Mouse (Mus musculus) lung, embryonic 14.5 days (tissue): ENCODE measurements around the gene Olfr1454. TPM values are rescaled to one million over a fixed set of nuclear protein-coding genes. Genes with fewer than 3 reads are reported as not detected.

ENCODE experiments used
- ATAC-seq: fragments of 200-750 bp; cut with Nextera tagmentation; 2 replicates; pipeline ENCODE4 v1.8.0; 2017; ENCODE audit warnings: mild to moderate bottlenecking, moderate TSS enrichment, moderate library complexity; ENCODE audit not compliant: insufficient read depth
- DNase-seq: peaks from one replicate; pipeline ENCODE4 v3.0.0-alpha.2; 2015
- H3K27ac ChIP-seq: fragments of 300-500 bp; sonication (generic); 2 replicates; pipeline ENCODE4 v1.5.1; 2014; ENCODE audit warnings: low read depth, mild to moderate bottlenecking, moderate library complexity
- H3K27me3 ChIP-seq: fragments of 300-500 bp; sonication (generic); 2 replicates; pipeline ENCODE4 v1.6.1; 2014; ENCODE audit warnings: low read length, control low read depth; ENCODE audit not compliant: insufficient read depth
- H3K36me3 ChIP-seq: fragments of 300-500 bp; sonication (generic); 2 replicates; pipeline ENCODE4 v1.6.1; 2014; ENCODE audit warnings: control low read depth; ENCODE audit not compliant: insufficient read depth
- H3K4me1 ChIP-seq: fragments of 300-500 bp; sonication (generic); 2 replicates; pipeline ENCODE4 v1.6.1; 2014; ENCODE audit warnings: antibody characterized with exemption, control low read depth; ENCODE audit not compliant: insufficient read depth
- H3K4me2 ChIP-seq: fragments of 300-500 bp; sonication (generic); 2 replicates; pipeline ENCODE4 v1.6.1; 2014; ENCODE audit warnings: mild to moderate bottlenecking
- H3K4me3 ChIP-seq: fragments of 300-500 bp; sonication (generic); 2 replicates; pipeline ENCODE4 v1.5.1; 2014; ENCODE audit warnings: low read depth, low read length
- H3K9ac ChIP-seq: fragments of 300-500 bp; sonication (generic); 2 replicates; pipeline ENCODE4 v1.6.1; 2014
- H3K9me3 ChIP-seq: fragments of 300-500 bp; sonication (generic); 2 replicates; pipeline ENCODE4 v1.6.1; 2016; ENCODE audit warnings: low read depth, low read length, control low read depth
- CTCF ChIP-seq: IDR thresholded peaks from 2 replicates; pipeline ENCODE4 v1.5.1; 2016; ENCODE audit warnings: antibody characterized with exemption, low read depth
- WGBS: fragments of 180-500 bp; shearing (Covaris S2); extraction: QIAGEN DNeasy Blood & Tissue Kit; methylation state at CpG from one replicate; pipeline ENCODE4 v1.1.7; 2014; 5-methylcytosine and 5-hydroxymethylcytosine counted together
- polyA plus RNA-seq: library from polyadenylated mRNA; unstranded; fragments of >200 nt; fragmentation: Nextera tagmentation; extraction: Ambion mirVana; gene quantifications from 2 replicates; pipeline ENCODE4 v1.2.1, GENCODE M21; 2014

Olfr1454 gene
- polyA plus RNA-seq, result not detected in 2 replicates

DNA sequence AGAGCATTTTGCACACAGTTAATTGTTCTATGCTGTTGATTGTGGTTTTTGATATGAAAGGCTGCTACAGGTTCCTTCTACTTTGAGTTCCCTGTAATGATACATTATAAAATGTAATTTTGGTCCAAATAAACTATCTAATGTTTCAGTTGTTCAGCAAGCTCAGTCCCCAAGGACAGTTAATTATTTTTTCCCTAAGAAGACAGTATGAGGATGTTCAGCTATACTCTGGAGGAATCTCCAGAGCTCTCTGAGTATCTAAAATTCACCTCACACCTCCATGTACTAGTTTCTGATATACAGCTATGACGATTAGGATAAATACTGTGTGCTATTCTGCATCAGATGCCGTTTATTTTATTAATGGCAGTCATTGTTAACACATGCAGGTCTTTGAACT lies at the start of gene Olfr1454:
TSS of gene Olfr1454 (plus strand) at position 301 of the 400 bp plus-strand sequence.
- DNase-seq (no peak), ATAC-seq (no peak)
- H3K27ac ChIP-seq, result no peak within 1 kb of the TSS
- H3K36me3 ChIP-seq, result no peaks in the 10 kb centered on the region
- peaks cover 3% of the 10 kb centered on the region; the same call in 1 of the 2 replicates for H3K9me3 ChIP-seq
- 46% methylated on average over 2 of the region's 2 CpGs for WGBS
- no peak within 1 kb of the TSS for H3K4me2 ChIP-seq
- H3K27me3 ChIP-seq, result no peaks in the 10 kb centered on the region
- no peak within 1 kb of the TSS for H3K9ac ChIP-seq
- H3K4me1 ChIP-seq, result no peaks in the 10 kb centered on the region
- TF ChIP-seq CTCF, result no peak
- H3K4me3 ChIP-seq, result no peak within 1 kb of the TSS

DNA sequence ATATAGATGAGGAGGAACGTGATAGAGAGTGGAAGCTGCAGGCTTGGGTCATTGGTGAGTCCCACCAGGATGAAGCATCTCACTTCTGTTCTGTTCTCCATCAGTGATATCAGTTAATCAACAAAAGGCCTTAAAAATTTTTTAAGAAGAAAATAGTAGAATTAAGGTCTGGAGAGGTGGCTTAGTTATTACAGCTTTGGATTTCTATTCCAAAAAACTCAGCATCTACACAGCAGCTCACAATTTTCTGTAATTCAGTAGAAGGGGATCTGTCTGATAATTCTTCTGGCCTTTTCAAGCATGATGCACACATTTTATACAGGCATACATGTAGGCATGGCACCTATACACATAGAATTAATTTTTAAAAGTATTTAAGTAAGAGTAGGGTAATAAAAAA lies 32.2 kb upstream of the Olfr1454 start, which contains the start of gene Olfr1453:
TSS of gene Olfr1453 (minus strand) at position 101 of the 400 bp plus-strand sequence.
- Histone ChIP-seq H3K4me3 (no peak within 1 kb of the TSS), H3K4me2 (no peak within 1 kb of the TSS), H3K4me1 (no peaks in the 10 kb centered on the region), H3K9ac (no peak within 1 kb of the TSS), H3K27me3 (no peaks in the 10 kb centered on the region), H3K9me3 (no peaks in the 10 kb centered on the region), H3K36me3 (no peaks in the 10 kb centered on the region), H3K27ac (no peak within 1 kb of the TSS)
- DNase-seq (no peak), ATAC-seq (no peak)
- no peak for TF ChIP-seq CTCF
- 37% methylated on average over 1 of the region's 1 CpGs for WGBS

GRCm38 (mm10) chr19:13093908-13094307 lies 33.5 kb downstream of the Olfr1454 start:
- H3K9ac ChIP-seq, result no peak overlapping the region
- H3K36me3 ChIP-seq, result no peaks in the 10 kb centered on the region
- H3K4me1 ChIP-seq, result no peaks in the 10 kb centered on the region
- no peak for DNase-seq
- no peaks in the 10 kb centered on the region for H3K9me3 ChIP-seq
- ATAC-seq, result no peak
- H3K27me3 ChIP-seq, result no peaks in the 10 kb centered on the region
- no peak overlapping the region for H3K4me3 ChIP-seq
- no peak overlapping the region for H3K4me2 ChIP-seq
- H3K27ac ChIP-seq, result no peak overlapping the region
- no peak for TF ChIP-seq CTCF
- 85% methylated on average over 1 of the region's 1 CpGs for WGBS

DNA sequence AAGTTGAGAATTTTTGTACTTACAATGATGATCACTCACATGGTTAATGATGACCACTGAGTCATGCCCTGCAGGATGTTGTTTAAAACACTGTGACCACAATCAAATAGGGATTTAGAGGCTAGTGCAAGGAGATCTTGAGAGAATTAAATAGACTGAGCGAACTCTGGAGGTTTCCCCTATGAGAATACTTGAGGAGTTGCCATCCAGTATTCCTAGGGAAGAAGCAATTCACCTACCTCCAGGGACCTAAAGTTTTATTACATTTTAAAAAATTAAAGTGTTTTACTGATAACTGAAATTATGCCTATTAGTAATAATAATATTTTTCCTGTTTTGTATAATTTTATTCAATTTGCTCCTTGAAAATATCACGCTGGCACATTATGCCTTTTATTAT lies 37.4 kb downstream of the Olfr1454 start, which contains the start of gene Olfr1457:
TSS of gene Olfr1457 (minus strand) at position 101 of the 400 bp plus-strand sequence.
- Histone ChIP-seq H3K4me1 (no peaks in the 10 kb centered on the region), H3K9me3 (no peaks in the 10 kb centered on the region), H3K36me3 (no peaks in the 10 kb centered on the region), H3K27me3 (no peaks in the 10 kb centered on the region), H3K9ac (no peak within 1 kb of the TSS), H3K4me3 (no peak within 1 kb of the TSS), H3K27ac (no peak within 1 kb of the TSS), H3K4me2 (no peak within 1 kb of the TSS)
- no peak for ATAC-seq
- no peak for TF ChIP-seq CTCF
- no peak for DNase-seq
- 64% methylated on average over 2 of the region's 2 CpGs for WGBS

GRCm38 (mm10) chr19:13106675-13107074 lies 46.3 kb downstream of the Olfr1454 start, which contains the start of gene Olfr1458:
Gene Olfr1458 (minus strand): TSS chr19:13106775.
- TF ChIP-seq CTCF, result no peak
- 77% methylated on average over 3 of the region's 3 CpGs for WGBS
- H3K4me1 ChIP-seq, result no peaks in the 10 kb centered on the region
- no peak for ATAC-seq
- no peak within 1 kb of the TSS for H3K4me3 ChIP-seq
- H3K9ac ChIP-seq, result no peak within 1 kb of the TSS
- no peaks in the 10 kb centered on the region for H3K36me3 ChIP-seq
- no peaks in the 10 kb centered on the region for H3K9me3 ChIP-seq
- no peaks in the 10 kb centered on the region for H3K27me3 ChIP-seq
- H3K4me2 ChIP-seq, result no peak within 1 kb of the TSS
- H3K27ac ChIP-seq, result no peak within 1 kb of the TSS
- DNase-seq, result no peak

Other genes with a start within 250 kb of the Olfr1454 start
- gene Gm5244, start 213.9 kb upstream of the Olfr1454 start, polyA plus RNA-seq, result not detected in 2 replicates
- gene Olfr1444, start 203.3 kb upstream of the Olfr1454 start, polyA plus RNA-seq, result not detected in 2 replicates
- not detected in 2 replicates for gene Olfr1445, start 176.8 kb upstream of the Olfr1454 start, polyA plus RNA-seq
- gene Olfr1446, start 167.1 kb upstream of the Olfr1454 start, polyA plus RNA-seq, result not detected in 2 replicates
- gene Olfr1447, start 156.9 kb upstream of the Olfr1454 start, polyA plus RNA-seq, result not detected in 2 replicates
- not detected in 2 replicates for gene Olfr1448, start 136.2 kb upstream of the Olfr1454 start, polyA plus RNA-seq
- not detected in 2 replicates for gene Olfr1449, start 129.8 kb upstream of the Olfr1454 start, polyA plus RNA-seq
- not detected in 2 replicates for gene Olfr1450, start 110.4 kb upstream of the Olfr1454 start, polyA plus RNA-seq
- not detected in 2 replicates for gene Olfr1451, start 65.6 kb upstream of the Olfr1454 start, polyA plus RNA-seq
- not detected in 2 replicates for gene Olfr1453, start 32.3 kb upstream of the Olfr1454 start, polyA plus RNA-seq
- not detected in 2 replicates for gene Olfr1457, start 37.3 kb downstream of the Olfr1454 start, polyA plus RNA-seq
- gene Olfr1458, start 46.2 kb downstream of the Olfr1454 start, polyA plus RNA-seq, result not detected in 2 replicates
- gene Olfr1459, start 88.9 kb downstream of the Olfr1454 start, polyA plus RNA-seq, result not detected in 2 replicates
- not detected in 2 replicates for gene Olfr1461, start 102.4 kb downstream of the Olfr1454 start, polyA plus RNA-seq
- not detected in 2 replicates for gene Olfr1462, start 125.1 kb downstream of the Olfr1454 start, polyA plus RNA-seq
- not detected in 2 replicates for gene Olfr1463, start 170.7 kb downstream of the Olfr1454 start, polyA plus RNA-seq